Mouse (Mus musculus): ENCODE data around the gene Sec22c. TPM values are rescaled to one million over a fixed set of nuclear protein-coding genes. Genes with fewer than 3 reads are reported as not detected.

Gene Sec22c
- total RNA-seq, 2 experiments from 2014 or later: 26.3 to 32.7 TPM

- no peak for DNase-seq (ENCODE audit: extremely low spot score in 1 of 2, low spot score in 1 of 2)
Measured at GRCm38 (mm10) chr9:121657143-121657542, 48.1 kb downstream of the Sec22c start.

- no peak for DNase-seq (ENCODE audit: extremely low spot score in 1 of 2, low spot score in 1 of 2)
Measured at GRCm38 (mm10) chr9:121656322-121656721, 49.0 kb downstream of the Sec22c start.

GRCm38 (mm10) chr9:121653668-121654067 lies 51.6 kb downstream of the Sec22c start:
- no peak for DNase-seq (ENCODE audit: extremely low spot score in 1 of 2, low spot score in 1 of 2)

- DNase-seq (ENCODE audit: extremely low spot score in 1 of 2, low spot score in 1 of 2): no peak
Measured at GRCm38 (mm10) chr9:121647026-121647425, 58.3 kb downstream of the Sec22c start.

- DNase-seq (ENCODE audit: extremely low spot score in 1 of 2, low spot score in 1 of 2): no peak
Measured at GRCm38 (mm10) chr9:121644855-121645254, 60.4 kb downstream of the Sec22c start.

- DNase-seq (ENCODE audit: extremely low spot score in 1 of 2, low spot score in 1 of 2): peak; percentile 74 to 80
Measured at GRCm38 (mm10) chr9:121642401-121643181, 62.7 kb downstream of the Sec22c start, which contains the start of gene Vipr1. Gene Vipr1, plus strand, starts transcription at chr9:121642716.

GRCm38 (mm10) chr9:121642001-121642400 lies 63.3 kb downstream of the Sec22c start, which contains the start of gene Lyzl4:
Gene Lyzl4, minus strand, starts transcription at chr9:121642096.
- peak; percentile 66 to 73 for DNase-seq (ENCODE audit: extremely low spot score in 1 of 2, low spot score in 1 of 2)

GRCm38 (mm10) chr9:121641235-121641915 lies 63.9 kb downstream of the Sec22c start:
- DNase-seq (ENCODE audit: extremely low spot score in 1 of 2, low spot score in 1 of 2): no peak

GRCm38 (mm10) chr9:121639790-121640189 lies 65.5 kb downstream of the Sec22c start:
- DNase-seq (ENCODE audit: extremely low spot score in 1 of 2, low spot score in 1 of 2): peak in 1 of 2 experiments; percentile 53

- DNase-seq (ENCODE audit: extremely low spot score in 1 of 2, low spot score in 1 of 2): no peak
Measured at GRCm38 (mm10) chr9:121635835-121636576, 69.3 kb downstream of the Sec22c start.

- no peak for DNase-seq (ENCODE audit: extremely low spot score in 1 of 2, low spot score in 1 of 2)
Measured at GRCm38 (mm10) chr9:121633306-121633705, 72.0 kb downstream of the Sec22c start.

- DNase-seq (ENCODE audit: extremely low spot score in 1 of 2, low spot score in 1 of 2): no peak
Measured at GRCm38 (mm10) chr9:121632891-121633290, 72.4 kb downstream of the Sec22c start.

GRCm38 (mm10) chr9:121631946-121632345 lies 73.3 kb downstream of the Sec22c start:
- no peak for DNase-seq (ENCODE audit: extremely low spot score in 1 of 2, low spot score in 1 of 2)

GRCm38 (mm10) chr9:121630627-121631026 lies 74.7 kb downstream of the Sec22c start:
- DNase-seq (ENCODE audit: extremely low spot score in 1 of 2, low spot score in 1 of 2): no peak

Other genes starting within 250 kb of the Sec22c start
- gene Cck, start 209.8 kb downstream of the Sec22c start, total RNA-seq (2021): 100 to 1,000 TPM; 681 to 734 TPM
- 1 to 10 TPM in 1 of 2 experiments, under 1 TPM in 1; 0.74 to 1.3 TPM for gene Lyzl4, start 63.4 kb downstream of the Sec22c start, total RNA-seq (2021)
- 10 to 100 TPM; 13.2 to 19.9 TPM for gene Vipr1, start 62.8 kb downstream of the Sec22c start, total RNA-seq (2021)
- gene Ss18l2, start 4.8 kb upstream of the Sec22c start, total RNA-seq (2021): 10 to 100 TPM; 80.2 to 90.3 TPM
- gene Nktr, start 13.7 kb upstream of the Sec22c start, total RNA-seq (2021): 100 to 1,000 TPM in 1 of 2 experiments, 10 to 100 TPM in 1; 71.9 to 123 TPM
- 100 to 1,000 TPM; 101 to 109 TPM for gene Zfp651, start 53.8 kb upstream of the Sec22c start, total RNA-seq (2021)
- gene Klhl40, start 72.1 kb upstream of the Sec22c start, total RNA-seq (2021): 1 to 10 TPM; 3.3 to 4.4 TPM
- gene Hhatl, start 87.0 kb upstream of the Sec22c start, total RNA-seq (2021): 10 to 100 TPM; 15.1 to 15.5 TPM
- gene Ccdc13, start 134.0 kb upstream of the Sec22c start, total RNA-seq (2021): 1 to 10 TPM; 8.9 to 9.7 TPM
- 10 to 100 TPM; 84.7 to 92.8 TPM for gene Higd1a, start 152.9 kb upstream of the Sec22c start, total RNA-seq (2021)
- gene Ackr2, start 192.9 kb upstream of the Sec22c start, total RNA-seq (2021): 1 to 10 TPM; 2.4 to 2.5 TPM
- not detected for gene Cyp8b1, start 210.8 kb upstream of the Sec22c start, total RNA-seq (2021)
- gene Fam198a, start 245.5 kb upstream of the Sec22c start, total RNA-seq (2021): 1 to 10 TPM; 5.2 to 6.0 TPM